Mouse (Mus musculus): Measurements from ENCODE around the gene Nploc4. TPM values are rescaled to one million over a fixed set of nuclear protein-coding genes. Genes with fewer than 3 reads are reported as not detected.
"Not testable (repeated sequence)": the region's sequence is repeated elsewhere in the genome, so short reads cannot be mapped to it uniquely, and the experiment has no call there.

Gene Nploc4
- polyA plus RNA-seq, 1 experiment, result 66.9 TPM

GRCm38 (mm10) chr11:120426727-120427126, 10.8 kb downstream of the Nploc4 start:
- Histone ChIP-seq H3K9ac (ENCODE audit: low read depth, poor library complexity, severe bottlenecking) (no peak overlapping the region), H3K27me3 (ENCODE audit: control insufficient read depth, insufficient read depth, low read length, poor library complexity, severe bottlenecking) (no peaks in the 10 kb centered on the region), H3K4me3 (ENCODE audit: low read depth, low read length) (no peak overlapping the region), H3K27ac (ENCODE audit: insufficient read depth, low read length) (peak overlapping the region; percentile 22; the same call in 1 of the 2 replicates), H3K9me3 (replicated peaks; ENCODE audit: control insufficient read depth, insufficient read depth, low read length, poor library complexity, severe bottlenecking) (no peaks in the 10 kb centered on the region), H3K36me3 (ENCODE audit: control insufficient read depth, insufficient read depth, low read length, poor library complexity, severe bottlenecking) (peaks cover 51% of the 10 kb centered on the region), H3K4me1 (ENCODE audit: control insufficient read depth, insufficient read depth, low read length) (no peaks in the 10 kb centered on the region)
- no peak for TF ChIP-seq CTCF (IDR thresholded peaks at IDR 0.05; ENCODE audit: low read depth, low read length)
- TF ChIP-seq POLR2A (IDR thresholded peaks at IDR 0.05; ENCODE audit: insufficient read depth, low read length), result no peak
- TF ChIP-seq EP300 (IDR thresholded peaks at IDR 0.05; ENCODE audit: insufficient read depth, low read depth, low read length), result no peak

DNA sequence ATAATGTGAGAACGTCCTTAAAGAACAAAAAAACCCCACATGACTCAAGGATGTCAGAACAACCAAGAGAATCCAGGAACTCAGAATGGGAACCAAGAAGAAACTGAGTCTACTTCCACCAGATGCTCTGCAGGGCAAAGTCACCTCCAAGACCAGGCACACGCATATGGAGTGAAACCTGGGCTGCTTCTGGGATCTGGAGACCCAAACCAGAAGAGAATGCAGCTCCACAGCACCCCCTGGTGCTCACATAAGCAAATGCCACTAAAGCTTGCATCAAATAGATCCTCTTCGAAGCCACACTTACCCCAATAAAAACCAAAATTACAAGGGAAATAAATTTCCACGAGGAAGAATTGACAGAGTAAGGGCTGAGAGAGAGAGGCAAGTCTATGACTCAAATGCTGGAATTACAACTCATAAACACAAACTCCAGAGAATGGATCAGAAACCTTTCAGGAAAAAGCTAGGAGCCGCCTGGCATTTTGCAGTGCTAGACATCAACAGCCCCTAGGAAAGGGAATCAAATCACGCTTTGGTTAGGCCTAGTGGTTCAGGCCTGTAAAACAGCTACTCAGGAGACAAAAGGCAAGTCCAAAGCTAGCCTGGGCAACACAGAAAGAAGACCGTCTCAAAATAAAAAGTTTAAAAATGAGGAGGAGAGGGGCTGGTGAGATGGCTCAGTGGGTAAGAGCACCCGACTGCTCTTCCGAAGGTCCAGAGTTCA, 13.8 kb downstream of the Nploc4 start:
- Histone ChIP-seq H3K4me3 (ENCODE audit: low read depth, low read length) (no peak overlapping the region), H3K9ac (ENCODE audit: low read depth, poor library complexity, severe bottlenecking) (no peak overlapping the region), H3K36me3 (ENCODE audit: control insufficient read depth, insufficient read depth, low read length, poor library complexity, severe bottlenecking) (peaks cover 54% of the 10 kb centered on the region), H3K27me3 (ENCODE audit: control insufficient read depth, insufficient read depth, low read length, poor library complexity, severe bottlenecking) (no peaks in the 10 kb centered on the region), H3K27ac (ENCODE audit: insufficient read depth, low read length) (peak overlapping the region; percentile 74), H3K4me1 (ENCODE audit: control insufficient read depth, insufficient read depth, low read length) (no peaks in the 10 kb centered on the region), H3K9me3 (replicated peaks; ENCODE audit: control insufficient read depth, insufficient read depth, low read length, poor library complexity, severe bottlenecking) (no peaks in the 10 kb centered on the region)
- TF ChIP-seq CTCF (IDR thresholded peaks at IDR 0.05; ENCODE audit: low read depth, low read length) (peak; percentile 63), POLR2A (IDR thresholded peaks at IDR 0.05; ENCODE audit: insufficient read depth, low read length) (no peak)

DNA sequence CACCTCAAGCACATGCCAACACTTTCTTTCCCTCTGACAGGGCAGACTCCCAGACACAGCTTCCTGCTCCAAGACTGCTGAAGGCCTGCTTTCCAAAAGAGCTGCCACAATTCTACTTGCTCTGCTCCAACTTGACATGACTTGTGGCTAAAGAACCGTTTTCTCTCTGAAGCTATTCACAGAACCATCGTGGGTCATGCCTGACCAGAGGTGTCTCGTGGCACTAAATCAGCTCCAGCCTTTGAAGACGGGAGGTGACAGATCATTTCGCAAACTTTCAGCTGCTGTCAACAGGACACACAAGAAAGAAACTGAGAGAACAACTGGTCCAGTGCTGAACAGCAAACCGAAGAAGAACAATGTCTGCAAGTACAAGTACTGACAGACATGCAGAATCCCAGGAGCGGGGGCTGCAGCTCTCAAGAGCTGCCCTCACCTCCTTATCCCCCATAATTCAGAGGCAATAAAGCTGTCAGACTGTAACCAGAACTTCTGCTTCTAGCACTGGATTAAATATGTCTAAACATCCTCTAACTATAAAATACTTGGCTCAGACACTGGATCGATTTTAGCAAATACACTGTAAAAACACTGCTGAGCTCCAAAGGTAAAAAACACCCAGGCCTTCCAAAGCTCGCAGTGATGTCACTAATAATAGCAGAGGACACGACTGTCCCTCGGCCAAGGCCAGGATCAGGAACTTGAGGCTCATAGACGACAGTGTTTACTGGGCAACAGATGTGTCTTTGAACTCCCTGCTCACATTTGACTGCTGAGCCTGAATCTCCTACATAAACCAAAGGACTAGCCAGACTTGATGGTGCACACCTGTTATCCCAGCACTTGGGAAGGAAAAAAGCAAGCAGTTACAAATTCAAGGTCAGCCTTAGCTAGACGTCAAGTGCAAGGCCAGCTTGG, 14.6 kb downstream of the Nploc4 start:
- TF ChIP-seq POLR2A (IDR thresholded peaks at IDR 0.05; ENCODE audit: insufficient read depth, low read length), result no peak
- no peak for TF ChIP-seq EP300 (IDR thresholded peaks at IDR 0.05; ENCODE audit: insufficient read depth, low read depth, low read length)
- TF ChIP-seq CTCF (IDR thresholded peaks at IDR 0.05; ENCODE audit: low read depth, low read length), result no peak

DNA sequence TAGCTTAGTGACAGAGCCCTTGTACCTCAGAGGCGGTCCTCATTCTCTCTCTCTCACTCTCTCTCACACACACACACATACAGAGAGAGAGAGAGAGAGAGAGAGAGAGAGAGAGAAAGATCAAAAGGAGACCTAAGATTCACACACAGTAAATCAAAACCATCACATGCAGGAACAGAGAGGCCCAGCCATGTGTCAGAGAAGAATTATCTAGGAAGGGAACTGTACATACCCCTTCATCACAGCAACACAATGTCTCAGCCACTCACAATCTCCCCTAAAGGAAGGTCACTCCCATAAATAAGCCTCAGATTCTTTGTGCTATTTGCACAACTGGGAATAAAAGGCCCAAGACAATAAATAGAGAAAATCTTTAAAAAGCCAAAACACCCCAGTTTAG, 18.9 kb downstream of the Nploc4 start:
- H3K4me3 ChIP-seq (ENCODE audit: low read depth, low read length), result no peak overlapping the region
- no peaks in the 10 kb centered on the region for H3K27me3 ChIP-seq (ENCODE audit: control insufficient read depth, insufficient read depth, low read length, poor library complexity, severe bottlenecking)
- TF ChIP-seq CTCF (IDR thresholded peaks at IDR 0.05; ENCODE audit: low read depth, low read length) (no peak), EP300 (IDR thresholded peaks at IDR 0.05; ENCODE audit: insufficient read depth, low read depth, low read length) (no peak), POLR2A (IDR thresholded peaks at IDR 0.05; ENCODE audit: insufficient read depth, low read length) (no peak)
- H3K9me3 ChIP-seq (replicated peaks; ENCODE audit: control insufficient read depth, insufficient read depth, low read length, poor library complexity, severe bottlenecking), result no peaks in the 10 kb centered on the region
- no peak overlapping the region for H3K9ac ChIP-seq (ENCODE audit: low read depth, poor library complexity, severe bottlenecking)
- peaks cover 35% of the 10 kb centered on the region for H3K36me3 ChIP-seq (ENCODE audit: control insufficient read depth, insufficient read depth, low read length, poor library complexity, severe bottlenecking)
- no peaks in the 10 kb centered on the region for H3K4me1 ChIP-seq (ENCODE audit: control insufficient read depth, insufficient read depth, low read length)
- H3K27ac ChIP-seq (ENCODE audit: insufficient read depth, low read length), result no peak overlapping the region

More for the DNA sequence above, 14.6 kb downstream of the Nploc4 start:
- Histone ChIP-seq H3K9me3 (replicated peaks; ENCODE audit: control insufficient read depth, insufficient read depth, low read length, poor library complexity, severe bottlenecking) (no peaks in the 10 kb centered on the region), H3K36me3 (ENCODE audit: control insufficient read depth, insufficient read depth, low read length, poor library complexity, severe bottlenecking) (peaks cover 49% of the 10 kb centered on the region), H3K27me3 (ENCODE audit: control insufficient read depth, insufficient read depth, low read length, poor library complexity, severe bottlenecking) (no peaks in the 10 kb centered on the region), H3K27ac (ENCODE audit: insufficient read depth, low read length) (no peak overlapping the region), H3K4me3 (ENCODE audit: low read depth, low read length) (no peak overlapping the region), H3K9ac (ENCODE audit: low read depth, poor library complexity, severe bottlenecking) (no peak overlapping the region), H3K4me1 (ENCODE audit: control insufficient read depth, insufficient read depth, low read length) (no peaks in the 10 kb centered on the region)

GRCm38 (mm10) chr11:120417852-120418251, 19.7 kb downstream of the Nploc4 start:
- no peak overlapping the region for H3K9ac ChIP-seq (ENCODE audit: low read depth, poor library complexity, severe bottlenecking)
- H3K27me3 ChIP-seq (ENCODE audit: control insufficient read depth, insufficient read depth, low read length, poor library complexity, severe bottlenecking), result no peaks in the 10 kb centered on the region
- H3K36me3 ChIP-seq (ENCODE audit: control insufficient read depth, insufficient read depth, low read length, poor library complexity, severe bottlenecking), result peaks cover 42% of the 10 kb centered on the region
- TF ChIP-seq POLR2A (IDR thresholded peaks at IDR 0.05; ENCODE audit: insufficient read depth, low read length) (no peak), CTCF (IDR thresholded peaks at IDR 0.05; ENCODE audit: low read depth, low read length) (no peak), EP300 (IDR thresholded peaks at IDR 0.05; ENCODE audit: insufficient read depth, low read depth, low read length) (no peak)
- no peak overlapping the region for H3K4me3 ChIP-seq (ENCODE audit: low read depth, low read length)
- H3K4me1 ChIP-seq (ENCODE audit: control insufficient read depth, insufficient read depth, low read length), result no peaks in the 10 kb centered on the region
- H3K9me3 ChIP-seq (replicated peaks; ENCODE audit: control insufficient read depth, insufficient read depth, low read length, poor library complexity, severe bottlenecking), result no peaks in the 10 kb centered on the region
- H3K27ac ChIP-seq (ENCODE audit: insufficient read depth, low read length), result no peak overlapping the region

GRCm38 (mm10) chr11:120413621-120414020, 23.9 kb downstream of the Nploc4 start:
- H3K36me3 ChIP-seq (ENCODE audit: control insufficient read depth, insufficient read depth, low read length, poor library complexity, severe bottlenecking), result peaks cover 63% of the 10 kb centered on the region
- H3K4me1 ChIP-seq (ENCODE audit: control insufficient read depth, insufficient read depth, low read length); H3K27ac ChIP-seq (ENCODE audit: insufficient read depth, low read length): not testable (repeated sequence)

More at GRCm38 (mm10) chr11:120413621-120414020, 23.9 kb downstream of the Nploc4 start:
- H3K9me3 ChIP-seq (replicated peaks; ENCODE audit: control insufficient read depth, insufficient read depth, low read length, poor library complexity, severe bottlenecking); H3K9ac ChIP-seq (ENCODE audit: low read depth, poor library complexity, severe bottlenecking); H3K4me3 ChIP-seq (ENCODE audit: low read depth, low read length); H3K27me3 ChIP-seq (ENCODE audit: control insufficient read depth, insufficient read depth, low read length, poor library complexity, severe bottlenecking): not testable (repeated sequence)
